Mouse (Mus musculus) myocyte (in vitro differentiated cells): Measurements from ENCODE around the gene S1pr5. TPM values are rescaled to one million over a fixed set of nuclear protein-coding genes. Genes with fewer than 3 reads are reported as not detected.
A peak's percentile ranks its signal among the peaks of the same experiment; 100 is the strongest.

ENCODE experiments used
- H3K27me3 ChIP-seq: one replicate; pipeline ENCODE4 v1.6.1; 2011; ENCODE audit not compliant: control insufficient read depth, insufficient read depth, insufficient read length
- H3K36me3 ChIP-seq: one replicate; pipeline ENCODE4 v1.6.1; 2011; ENCODE audit not compliant: control insufficient read depth, insufficient read depth
- H3K4me2 ChIP-seq: one replicate; pipeline ENCODE4 v1.6.1; 2011; ENCODE audit warnings: low read depth, control low read depth
- H3K4me3 ChIP-seq: one replicate; pipeline ENCODE4 v1.5.1; 2011; ENCODE audit warnings: mild to moderate bottlenecking, control low read depth, moderate library complexity
- H3K79me2 ChIP-seq: one replicate; pipeline ENCODE4 v1.6.1; 2011; ENCODE audit not compliant: control insufficient read depth, insufficient read depth
- H3ac ChIP-seq: one replicate; pipeline ENCODE4 v1.6.1; 2011; ENCODE audit not compliant: control insufficient read depth, insufficient read length
- CEBPB ChIP-seq: IDR thresholded peaks from 2 replicates; pipeline ENCODE4 v1.6.1; 2011; ENCODE audit warnings: mild to moderate bottlenecking, moderate library complexity; ENCODE audit not compliant: poor library complexity, insufficient read depth, severe bottlenecking
- E2F4 ChIP-seq: IDR thresholded peaks from one replicate; pipeline ENCODE4 v1.6.1; 2011; ENCODE audit warnings: mild to moderate bottlenecking, control low read depth, moderate library complexity; ENCODE audit not compliant: insufficient read depth
- MAX ChIP-seq: IDR thresholded peaks from one replicate; pipeline ENCODE4 v1.6.1; 2011; ENCODE audit warnings: low read depth, mild to moderate bottlenecking, control low read depth
- MYOD1 ChIP-seq, 3 experiments: IDR thresholded peaks; one replicate each; pipeline ENCODE4 v1.6.1; 2011; ENCODE audit warnings: control low read depth in 2 of 3, low read depth in 2 of 3, mild to moderate bottlenecking in 2 of 3, moderate library complexity in 1 of 3; ENCODE audit not compliant: insufficient read length in 2 of 3, control insufficient read depth in 1 of 3
- MYOG ChIP-seq, 3 experiments: IDR thresholded peaks; one replicate each; pipeline ENCODE4 v1.6.1; 2011; ENCODE audit warnings: control low read depth in 2 of 3, low read depth in 2 of 3, mild to moderate bottlenecking in 2 of 3; ENCODE audit not compliant: insufficient read length in 2 of 3, control insufficient read depth in 1 of 3, insufficient read depth in 1 of 3
- POLR2A ChIP-seq: IDR thresholded peaks from one replicate; pipeline ENCODE4 v1.6.1; 2011; ENCODE audit warnings: low read depth, mild to moderate bottlenecking, control low read depth, moderate library complexity; ENCODE audit not compliant: insufficient read length
- POLR2AphosphoS2 ChIP-seq: IDR thresholded peaks from one replicate; pipeline ENCODE4 v1.6.1; 2011; ENCODE audit warnings: low read depth, control low read depth; ENCODE audit not compliant: insufficient read length
- REST ChIP-seq: IDR thresholded peaks from one replicate; pipeline ENCODE4 v1.6.1; 2011; ENCODE audit warnings: mild to moderate bottlenecking, control low read depth, moderate library complexity; ENCODE audit not compliant: insufficient read depth, insufficient read length
- SRF ChIP-seq: IDR thresholded peaks from one replicate; pipeline ENCODE4 v1.6.1; 2011; ENCODE audit warnings: low read depth; ENCODE audit not compliant: control insufficient read depth, insufficient read length
- TCF12 ChIP-seq: IDR thresholded peaks from one replicate; pipeline ENCODE4 v1.6.1; 2011; ENCODE audit warnings: mild to moderate bottlenecking, control low read depth; ENCODE audit not compliant: poor library complexity, insufficient read depth, severe bottlenecking
- TCF3 ChIP-seq: IDR thresholded peaks from one replicate; pipeline ENCODE4 v1.6.1; 2011; ENCODE audit warnings: low read depth, control low read depth; ENCODE audit not compliant: insufficient read length
- USF1 ChIP-seq: IDR thresholded peaks from one replicate; pipeline ENCODE4 v1.6.1; 2011; ENCODE audit warnings: low read depth, mild to moderate bottlenecking, control low read depth, moderate library complexity
- polyA plus RNA-seq: library from polyadenylated mRNA; unstranded; fragments of >200 nt; fragmentation: generic; extraction: Trizol; gene quantifications from one replicate; pipeline ENCODE4 v1.2.1, GENCODE M21; 2012; ENCODE audit warnings: missing spikeins

The S1pr5 gene
- polyA plus RNA-seq, 1 experiment, result 0.22 TPM

DNA sequence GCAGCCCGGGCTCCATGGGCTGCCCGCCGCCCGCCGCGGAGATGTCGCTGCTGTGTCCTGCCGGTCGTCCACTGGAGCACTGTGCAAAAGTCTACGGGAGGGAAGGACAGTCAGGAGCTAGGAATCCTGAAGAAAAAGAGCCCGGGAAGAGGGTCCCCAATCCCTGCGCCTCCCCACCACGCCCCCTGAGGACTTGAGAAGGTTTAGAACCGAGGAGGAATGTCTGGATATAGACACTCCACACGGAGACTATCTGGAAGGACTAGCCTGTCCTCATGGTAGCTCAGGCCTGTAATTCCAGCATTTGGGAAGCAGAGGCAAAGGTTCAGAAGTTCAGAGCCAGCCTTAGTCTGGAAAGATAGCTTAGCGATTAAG is 3.1 kb downstream of the S1pr5 start:
- H3K4me3 ChIP-seq, result no peak overlapping the region
- H3K36me3 ChIP-seq, result no peaks in the 10 kb centered on the region
- TF ChIP-seq MAX, result no peak
- TF ChIP-seq USF1, result no peak
- H3ac ChIP-seq, result no peak overlapping the region
- no peak overlapping the region for H3K4me2 ChIP-seq
- H3K27me3 ChIP-seq, result peaks cover 25% of the 10 kb centered on the region
- H3K79me2 ChIP-seq, result no peaks in the 10 kb centered on the region

DNA sequence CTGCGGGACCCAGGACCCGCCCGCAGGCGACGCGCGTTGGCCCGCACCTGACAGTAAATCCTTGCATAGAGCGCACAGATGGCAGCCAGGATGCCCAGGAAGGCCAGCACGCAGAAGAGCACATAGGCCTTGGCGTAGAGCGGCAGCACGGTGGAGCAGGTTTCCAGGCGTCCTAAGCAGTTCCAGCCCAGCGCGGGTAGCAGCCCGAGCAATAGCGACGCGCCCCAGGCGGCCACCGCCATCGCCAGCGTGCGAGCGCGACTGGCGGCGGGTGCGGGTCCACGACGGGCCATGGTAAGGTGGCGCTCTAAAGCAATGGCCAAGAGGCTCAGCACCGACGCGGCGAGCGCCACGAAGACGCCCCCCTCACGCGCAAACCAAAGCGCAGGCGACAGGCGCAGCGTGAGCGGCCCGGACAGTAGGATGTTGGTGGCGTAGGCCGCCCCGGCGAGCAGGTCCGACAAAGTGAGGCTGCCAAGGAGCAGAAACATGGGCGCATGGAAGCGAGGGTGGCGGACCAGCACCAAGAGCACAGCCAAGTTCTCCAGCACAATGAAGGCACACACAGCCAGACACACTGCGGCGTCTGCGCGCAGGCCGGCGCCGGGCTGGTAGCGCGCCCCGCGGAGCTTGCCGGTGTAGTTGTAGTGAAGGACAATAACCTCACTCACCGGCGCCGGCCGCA is 3.7 kb downstream of the S1pr5 start:
- no peaks in the 10 kb centered on the region for H3K79me2 ChIP-seq
- H3K36me3 ChIP-seq, result no peaks in the 10 kb centered on the region
- H3K4me2 ChIP-seq, result no peak overlapping the region
- H3K27me3 ChIP-seq, result peaks cover 25% of the 10 kb centered on the region
- no peak for TF ChIP-seq MAX
- no peak for TF ChIP-seq TCF3
- no peak for TF ChIP-seq POLR2A
- TF ChIP-seq E2F4, result no peak
- TF ChIP-seq REST, result no peak
- no peak for TF ChIP-seq SRF
- no peak for TF ChIP-seq POLR2AphosphoS2
- no peak for TF ChIP-seq MYOG (IDR thresholded peaks at IDR 0.05; ENCODE audit: control insufficient read depth in 1 of 3, insufficient read depth in 1 of 3, insufficient read length in 2 of 3, low read depth in 2 of 3)
- TF ChIP-seq MYOD1 (IDR thresholded peaks at IDR 0.05; ENCODE audit: control insufficient read depth in 1 of 3, insufficient read length in 2 of 3, low read depth in 2 of 3), result no peak
- no peak for TF ChIP-seq TCF12
- TF ChIP-seq USF1, result no peak
- no peak for TF ChIP-seq CEBPB
- no peak overlapping the region for H3K4me3 ChIP-seq
- peak overlapping the region; percentile 49 for H3ac ChIP-seq

DNA sequence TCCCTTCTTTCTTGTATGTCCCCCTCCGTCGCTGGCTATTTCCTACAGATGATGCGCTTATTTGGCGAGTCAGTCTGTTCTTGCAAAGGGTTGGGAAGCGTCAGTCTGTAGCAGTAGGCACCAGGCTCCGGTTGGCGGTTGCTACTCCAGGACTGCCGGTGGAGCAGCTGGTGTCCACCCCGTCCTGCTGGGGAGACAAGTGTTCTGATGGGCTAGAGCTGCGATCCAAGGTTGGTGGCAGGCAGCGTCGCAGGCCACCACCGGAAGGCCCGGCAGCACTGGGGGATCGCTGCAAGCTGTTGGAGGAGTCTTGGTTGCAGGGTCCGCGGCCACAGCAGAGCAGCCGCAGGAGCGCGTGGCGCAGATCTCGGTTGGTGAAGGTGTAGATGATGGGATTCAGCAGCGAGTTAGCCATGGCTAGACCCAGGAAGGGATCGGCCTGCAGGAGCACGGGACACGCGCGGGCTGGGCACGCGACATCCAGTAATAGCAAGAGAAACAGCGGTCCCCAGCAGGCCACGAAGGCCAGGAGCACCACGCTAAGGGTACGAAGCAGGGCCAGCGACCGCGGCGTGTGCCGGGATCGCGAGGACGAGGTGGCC is 4.3 kb downstream of the S1pr5 start:
- Histone ChIP-seq H3K4me3 (no peak overlapping the region), H3K27me3 (peaks cover 25% of the 10 kb centered on the region), H3K79me2 (no peaks in the 10 kb centered on the region), H3ac (peak overlapping the region; percentile 49), H3K36me3 (no peaks in the 10 kb centered on the region), H3K4me2 (no peak overlapping the region)
- TF ChIP-seq POLR2AphosphoS2, result no peak
- TF ChIP-seq TCF12, result no peak

DNA sequence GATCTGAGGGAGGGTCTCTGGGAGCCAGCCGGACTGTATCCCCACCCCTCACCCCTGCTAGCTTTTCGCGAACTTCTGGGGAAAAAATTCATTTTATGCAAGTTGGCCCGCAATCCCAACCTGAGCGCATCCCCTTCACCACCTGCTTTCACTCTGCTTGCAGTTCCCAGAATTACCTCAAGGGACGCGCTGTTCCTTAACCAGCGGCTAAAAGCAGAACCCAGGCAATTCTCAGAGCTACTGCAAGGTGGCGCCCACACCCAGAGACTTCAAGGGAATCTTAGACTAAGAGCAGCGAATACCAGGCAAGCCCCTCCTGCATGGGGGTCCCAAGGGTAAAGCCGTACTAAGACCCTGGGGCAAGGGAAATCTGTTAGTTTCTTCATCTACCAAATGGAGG is 6.9 kb downstream of the S1pr5 start:
- H3ac ChIP-seq, result no peak overlapping the region
- H3K36me3 ChIP-seq, result no peaks in the 10 kb centered on the region
- peaks cover 22% of the 10 kb centered on the region for H3K27me3 ChIP-seq
- H3K79me2 ChIP-seq, result peaks cover 17% of the 10 kb centered on the region
- no peak overlapping the region for H3K4me3 ChIP-seq
- TF ChIP-seq TCF3 (no peak), SRF (no peak), POLR2A (no peak)
- H3K4me2 ChIP-seq, result no peak overlapping the region

DNA sequence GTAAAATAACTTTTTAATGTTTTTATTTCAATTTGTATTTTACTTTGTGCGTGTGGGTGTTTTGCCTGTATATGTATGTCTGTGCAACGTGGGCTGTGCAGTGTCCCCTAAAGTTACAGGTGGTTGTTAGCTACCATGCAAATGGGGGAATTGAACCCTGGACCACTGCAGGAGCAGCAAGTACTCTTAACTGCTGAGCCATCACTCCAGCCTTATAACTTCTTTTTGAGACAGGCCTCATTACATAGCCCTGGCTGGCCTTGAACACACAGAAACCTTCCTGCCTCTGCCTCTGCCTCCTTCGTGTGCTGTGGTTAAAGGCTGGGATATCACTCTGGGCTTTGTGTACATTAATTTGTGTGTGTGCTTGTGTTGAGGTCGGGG is 8.8 kb downstream of the S1pr5 start:
- no peaks in the 10 kb centered on the region for H3K36me3 ChIP-seq
- H3K79me2 ChIP-seq, result peaks cover 23% of the 10 kb centered on the region
- peak overlapping the region; percentile 60 for H3K4me3 ChIP-seq
- no peak for TF ChIP-seq TCF3
- TF ChIP-seq MYOG (IDR thresholded peaks at IDR 0.05; ENCODE audit: control insufficient read depth in 1 of 3, insufficient read depth in 1 of 3, insufficient read length in 2 of 3, low read depth in 2 of 3), result no peak
- no peak for TF ChIP-seq MYOD1 (IDR thresholded peaks at IDR 0.05; ENCODE audit: control insufficient read depth in 1 of 3, insufficient read length in 2 of 3, low read depth in 2 of 3)
- TF ChIP-seq MAX, result no peak
- no peak for TF ChIP-seq SRF
- peaks cover 11% of the 10 kb centered on the region for H3K27me3 ChIP-seq
- H3ac ChIP-seq, result peak overlapping the region; percentile 40
- H3K4me2 ChIP-seq, result peak overlapping the region; percentile 68
